Mouse (Mus musculus) T-cell, adult 2 months (primary cell): ENCODE results near the gene Acot3.
A peak's percentile ranks its signal among the peaks of the same experiment; 100 is the strongest.
"Not testable (repeated sequence)": the region's sequence is repeated elsewhere in the genome, so short reads cannot be mapped to it uniquely, and the experiment has no call there.

ENCODE experiments used
- DNase-seq: peaks from one replicate; pipeline ENCODE4 v3.0.0; 2022; ENCODE audit warnings: low spot score

The Acot3 gene

DNA sequence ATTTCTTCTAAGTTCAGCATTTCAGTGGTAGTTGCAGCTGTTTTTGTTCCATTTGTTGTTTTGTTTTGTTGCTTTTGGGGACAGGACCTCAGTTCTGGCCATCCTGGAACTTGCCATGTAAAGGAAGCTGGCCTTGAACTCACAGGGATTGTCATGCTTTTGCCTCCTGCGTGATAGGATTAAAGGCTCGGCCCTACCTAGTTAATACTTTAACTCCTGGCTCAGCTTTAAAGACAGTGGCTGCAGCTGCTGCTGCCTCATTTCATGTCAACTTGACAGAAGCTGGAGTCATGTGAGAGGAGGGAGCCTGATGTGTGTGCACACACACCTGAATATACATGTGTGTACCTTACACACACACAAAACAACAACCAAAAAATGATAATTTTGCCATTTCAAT, 7.9 kb upstream of the Acot3 start:
- no peak for DNase-seq

DNA sequence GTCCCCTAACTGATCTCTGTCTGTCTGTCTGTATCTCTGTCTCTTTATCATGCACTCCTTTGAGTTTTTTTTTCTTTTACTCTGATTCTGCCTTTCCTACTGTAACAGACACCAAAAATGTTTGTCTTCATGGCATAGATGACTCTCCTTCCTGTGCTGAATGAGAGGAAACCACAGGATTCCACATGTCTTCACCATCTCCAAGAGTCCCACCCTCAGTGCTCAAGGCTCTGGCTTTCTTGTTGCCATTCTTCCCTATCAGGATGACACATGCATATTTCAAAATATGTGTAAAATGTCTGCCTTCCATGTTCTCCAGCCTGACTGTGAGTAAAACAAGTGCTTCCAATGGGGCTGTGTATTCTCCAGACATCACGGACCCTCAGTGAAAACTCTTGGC, 5.0 kb upstream of the Acot3 start:
- no peak for DNase-seq

DNA sequence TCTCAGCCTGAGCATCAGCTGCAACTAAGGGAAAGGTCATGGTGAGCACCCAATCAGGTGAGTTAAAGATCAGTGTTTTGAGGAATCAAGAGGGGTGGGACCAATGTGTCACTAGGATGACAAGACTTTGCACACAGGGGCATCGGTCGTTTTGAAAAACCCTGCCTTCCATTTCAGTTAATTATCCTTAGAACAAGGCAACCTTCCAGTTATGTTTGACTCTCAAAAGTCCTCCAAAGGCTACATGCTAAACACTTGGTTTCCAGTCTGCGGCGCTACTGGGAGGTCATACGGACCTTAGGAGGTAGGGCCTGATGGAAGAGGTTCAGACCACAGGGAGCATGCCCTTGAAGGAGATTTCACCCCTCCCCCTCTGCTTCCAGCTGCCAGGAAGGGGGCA, 1.2 kb upstream of the Acot3 start:
- DNase-seq = not testable (repeated sequence)

- DNase-seq = no peak
Observed at GRCm38 (mm10) chr12:84052609-84053008, 665 bp downstream of the Acot3 start.

GRCm38 (mm10) chr12:84053173-84053572, 1.2 kb downstream of the Acot3 start:
- DNase-seq = no peak

- DNase-seq = no peak
Observed at GRCm38 (mm10) chr12:84053679-84054391, 1.9 kb downstream of the Acot3 start.

GRCm38 (mm10) chr12:84060946-84061345, 9.0 kb downstream of the Acot3 start:
- peak; percentile 10 for DNase-seq

GRCm38 (mm10) chr12:84062336-84062735, 10.4 kb downstream of the Acot3 start:
- DNase-seq = no peak

DNA sequence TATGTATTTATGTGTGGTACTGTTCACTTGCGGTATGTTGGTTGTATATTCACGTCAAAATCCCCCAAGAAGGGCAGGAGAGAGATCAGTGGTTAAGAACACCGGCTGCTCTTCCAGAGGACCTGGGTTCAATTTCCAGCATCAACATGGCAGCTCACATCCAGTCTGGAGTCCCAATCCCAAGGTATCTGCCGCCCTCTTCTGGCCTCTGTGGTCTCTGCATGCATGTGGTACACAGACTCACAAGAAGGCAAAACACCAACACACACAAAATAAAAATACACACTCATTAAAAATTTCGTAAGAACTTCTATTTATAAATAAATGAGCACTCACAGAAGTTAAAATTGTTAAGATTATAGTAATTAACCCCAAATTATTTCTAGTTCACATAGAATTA, 11.3 kb downstream of the Acot3 start:
- no peak for DNase-seq

- DNase-seq = no peak
Observed at GRCm38 (mm10) chr12:84063833-84064232, 11.9 kb downstream of the Acot3 start.

- DNase-seq = no peak
Observed at GRCm38 (mm10) chr12:84064621-84065020, 12.7 kb downstream of the Acot3 start.

- no peak for DNase-seq
Observed at GRCm38 (mm10) chr12:84067752-84068151, 15.8 kb downstream of the Acot3 start.

DNA sequence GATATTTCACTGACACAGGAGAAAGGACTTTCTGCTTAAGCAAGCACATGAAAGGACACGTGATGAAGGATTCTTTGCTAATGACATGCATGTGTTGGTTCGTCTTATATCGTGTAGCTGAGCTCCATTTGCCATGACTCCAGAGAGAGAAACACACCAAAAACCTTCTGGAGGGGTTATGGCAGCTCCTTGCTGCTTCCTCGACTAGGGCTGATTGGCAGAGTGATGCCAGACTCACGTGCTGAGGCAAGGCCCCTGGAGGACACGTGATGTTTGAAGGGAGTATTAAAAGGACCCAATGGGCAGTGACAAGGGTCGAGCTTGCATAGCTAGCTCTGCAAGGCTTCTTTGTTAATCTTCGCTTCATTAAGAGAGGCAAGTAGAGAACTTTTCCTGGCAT, 16.4 kb downstream of the Acot3 start:
- DNase-seq = no peak

DNA sequence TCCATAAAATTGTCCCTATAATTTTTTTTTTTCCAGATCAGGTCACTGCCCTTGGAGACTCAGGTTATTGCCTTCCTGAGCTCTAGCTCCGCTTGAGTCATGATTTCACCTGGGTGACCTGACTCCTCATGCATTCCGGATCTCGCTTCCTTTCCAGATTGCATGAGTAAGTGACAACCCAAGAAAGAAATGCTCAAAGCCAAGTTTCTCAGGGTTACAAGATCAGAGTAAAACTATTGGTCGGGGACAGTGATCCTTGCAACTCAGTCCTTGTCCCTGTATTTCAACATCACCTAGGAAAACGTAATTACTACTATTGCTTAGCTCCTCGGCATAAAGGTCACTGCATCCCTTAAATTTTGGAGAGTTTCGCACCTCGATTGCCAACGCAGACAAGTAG, 17.0 kb downstream of the Acot3 start, which contains the start of gene Acot5:
Acot5 (plus strand) TSS at position 340 of the 400 bp plus-strand sequence.
- no peak for DNase-seq

- peak; percentile 26 for DNase-seq
Observed at GRCm38 (mm10) chr12:84069582-84069981, 17.6 kb downstream of the Acot3 start.

DNA sequence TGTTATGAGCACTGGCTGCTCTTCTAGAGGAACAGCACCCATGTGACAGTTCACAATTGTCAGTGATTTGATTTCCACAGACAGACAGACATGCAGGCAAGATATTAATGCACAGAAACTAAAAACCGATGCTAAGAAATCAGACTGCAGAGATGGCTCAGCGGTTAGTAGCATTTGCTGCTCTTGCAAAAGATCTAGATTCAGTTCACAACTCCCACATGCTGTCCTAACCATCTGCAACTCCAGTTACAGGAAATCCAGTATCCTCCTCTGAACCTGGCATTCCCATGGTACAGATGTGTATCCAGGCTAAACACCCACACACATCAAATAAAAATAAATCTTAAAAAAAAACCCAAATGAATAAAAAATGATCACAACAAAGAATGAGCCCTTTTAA, 19.8 kb downstream of the Acot3 start:
- no peak for DNase-seq

DNA sequence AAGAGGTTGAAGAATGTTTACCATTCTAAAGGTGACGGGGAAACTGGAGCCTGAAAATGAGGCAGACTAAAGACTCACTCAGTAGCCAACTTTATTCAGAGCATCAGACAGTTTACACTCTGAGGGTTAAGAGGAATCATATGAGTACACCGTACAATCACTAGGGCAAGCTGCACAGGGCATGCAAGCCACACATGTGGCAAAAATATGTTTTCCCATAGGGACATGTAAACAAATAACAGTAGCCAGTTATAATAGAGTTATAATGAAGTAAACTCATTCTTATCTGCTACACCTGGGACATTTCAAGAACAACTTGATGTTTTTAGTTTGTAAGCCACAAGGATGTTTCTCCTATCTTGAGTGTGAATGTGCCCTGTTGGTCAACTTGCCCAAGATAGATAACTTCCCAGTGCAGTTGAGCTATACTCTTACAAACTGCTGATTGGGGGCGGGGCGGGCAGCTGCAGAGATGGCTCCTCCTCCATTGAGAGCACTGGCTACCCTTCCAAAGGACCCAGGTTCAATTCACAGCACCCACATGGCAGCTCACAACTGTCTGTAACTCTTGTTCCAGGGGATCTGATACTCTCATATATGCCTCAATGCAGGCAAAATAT, 25.5 kb downstream of the Acot3 start:
- no peak for DNase-seq

DNA sequence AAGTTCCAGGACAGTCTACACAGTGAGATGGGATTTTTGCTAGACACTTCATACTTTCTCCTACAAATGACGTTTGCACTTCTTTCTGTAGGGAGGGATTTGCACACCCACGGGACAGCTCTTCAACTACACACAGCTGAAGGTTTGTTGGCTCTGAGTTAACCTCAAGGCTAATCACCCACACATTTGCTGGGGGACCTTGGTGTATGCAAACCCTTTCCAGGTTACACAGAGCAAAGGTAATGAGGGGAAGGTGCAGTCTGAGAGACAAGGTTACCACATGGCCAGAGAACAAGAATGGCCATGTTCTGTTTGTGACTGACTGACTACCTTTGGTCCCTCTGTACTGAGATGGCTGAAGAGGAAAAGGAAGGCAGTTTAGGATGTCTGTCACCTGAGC, 31.9 kb downstream of the Acot3 start:
- no peak for DNase-seq

GRCm38 (mm10) chr12:84084581-84084980, 32.6 kb downstream of the Acot3 start:
- no peak for DNase-seq

GRCm38 (mm10) chr12:84094666-84095065, 42.7 kb downstream of the Acot3 start:
- DNase-seq = not testable (repeated sequence)

- no peak for DNase-seq
Observed at GRCm38 (mm10) chr12:84099605-84100004, 47.7 kb downstream of the Acot3 start.

GRCm38 (mm10) chr12:84100071-84100470, 48.1 kb downstream of the Acot3 start:
- no peak for DNase-seq

- DNase-seq = peak; percentile 46
Observed at GRCm38 (mm10) chr12:84100604-84101492, 48.9 kb downstream of the Acot3 start, which contains the start of gene Acot6. TSS of gene Acot6 (plus strand) at chr12:84100654.
